Mouse (Mus musculus): ENCODE data around the gene Tmie. TPM values are rescaled to one million over a fixed set of nuclear protein-coding genes. Genes with fewer than 3 reads are reported as not detected.

Gene Tmie
- total and polyA plus RNA-seq, 2 experiments from 2014 or later = 4.0 to 5.3 TPM

DNA sequence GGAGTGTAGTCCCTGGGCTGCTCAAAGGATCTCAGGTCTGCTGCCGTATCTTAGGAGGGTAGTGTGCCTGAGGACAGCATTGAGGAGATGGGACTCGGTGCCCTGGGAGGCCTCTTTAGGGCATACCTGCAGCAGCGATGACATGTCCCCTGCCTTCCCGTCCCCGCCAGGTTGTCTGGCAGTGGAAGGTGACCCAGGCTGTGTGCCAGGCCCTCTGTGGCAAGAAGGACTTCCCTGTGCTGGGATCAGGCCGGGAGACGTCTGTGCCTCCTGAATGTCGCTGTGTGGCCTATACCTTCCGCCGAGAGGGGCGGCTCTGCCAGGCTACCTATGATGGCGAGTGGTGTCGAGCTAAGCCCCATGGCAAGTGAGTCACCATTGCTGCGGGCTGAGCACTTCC lies 9.0 kb upstream of the Tmie start:
- Histone ChIP-seq H3K36me3 (ENCODE audit: insufficient read depth) (no peaks in the 10 kb centered on the region), H3K4me2 (ENCODE audit: low read depth) (no peak overlapping the region), H3K27ac (ENCODE audit: low read depth, low read length) (no peak overlapping the region), H3K27me3 (ENCODE audit: insufficient read depth, low read length) (no peaks in the 10 kb centered on the region), H3K9ac (no peak overlapping the region), H3K4me3 (ENCODE audit: low read depth, low read length) (no peak overlapping the region), H3K9me3 (ENCODE audit: low read length) (no peaks in the 10 kb centered on the region), H3K4me1 (ENCODE audit: insufficient read depth) (no peaks in the 10 kb centered on the region)
- 91% methylated on average over 14 of the region's 14 CpGs for WGBS
- no peak for TF ChIP-seq CTCF (IDR thresholded peaks at IDR 0.05; ENCODE audit: low read depth)
- ATAC-seq = no peak
- no peak for DNase-seq

DNA sequence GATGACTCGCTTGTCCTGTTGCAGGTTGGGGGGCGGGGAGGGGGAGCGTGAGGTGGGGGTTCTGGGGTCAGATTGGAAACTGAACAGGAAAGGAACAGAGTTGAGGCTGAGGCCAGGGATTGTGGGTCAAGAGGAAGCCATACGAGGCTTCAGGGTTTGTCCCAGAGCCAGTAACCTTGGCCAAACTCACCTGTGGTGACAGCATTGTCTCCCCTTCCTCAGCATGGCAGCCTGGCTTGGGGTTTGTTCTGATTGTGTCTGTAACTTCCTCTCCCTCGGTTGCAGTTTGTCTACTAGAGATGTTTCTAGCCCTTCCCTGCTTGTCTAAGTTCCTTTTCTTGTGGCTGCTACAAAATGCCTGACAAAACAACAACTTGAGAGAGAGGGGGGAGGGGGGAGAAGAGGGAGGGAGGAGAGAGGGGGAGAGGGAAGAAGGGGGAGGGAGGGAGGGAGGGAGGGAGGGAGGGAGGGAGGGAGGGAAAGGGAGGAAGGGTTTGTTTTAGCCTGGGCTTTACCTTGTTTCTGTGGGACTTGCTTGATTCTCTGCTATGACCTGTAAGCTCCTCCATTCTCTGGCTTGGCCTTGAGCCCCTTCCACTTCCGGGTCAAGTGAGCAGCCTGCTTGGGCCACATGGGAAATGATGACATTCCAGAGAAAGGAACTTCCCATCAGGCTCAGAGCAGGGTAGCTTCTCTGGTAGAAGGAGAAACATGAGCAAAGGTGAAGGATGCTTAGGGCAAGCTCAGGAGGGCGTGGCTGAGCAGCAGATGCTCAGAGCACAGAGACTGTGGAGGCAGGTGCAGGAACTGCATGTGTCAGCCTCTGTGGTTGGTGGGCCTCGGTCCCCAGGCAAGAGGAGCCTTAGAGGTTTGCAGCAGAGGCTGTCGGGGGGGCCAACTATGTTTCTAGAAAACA lies 7.7 kb upstream of the Tmie start:
- no peak overlapping the region for H3K27ac ChIP-seq (ENCODE audit: low read depth, low read length)
- no peak for TF ChIP-seq CTCF (IDR thresholded peaks at IDR 0.05; ENCODE audit: low read depth)
- no peaks in the 10 kb centered on the region for H3K36me3 ChIP-seq (ENCODE audit: insufficient read depth)
- no peak for DNase-seq
- H3K4me2 ChIP-seq (ENCODE audit: low read depth) = no peak overlapping the region
- H3K4me1 ChIP-seq (ENCODE audit: insufficient read depth) = no peaks in the 10 kb centered on the region
- ATAC-seq = no peak
- H3K4me3 ChIP-seq (ENCODE audit: low read depth, low read length) = no peak overlapping the region
- WGBS = 58% methylated on average over 9 of the region's 9 CpGs
- no peaks in the 10 kb centered on the region for H3K27me3 ChIP-seq (ENCODE audit: insufficient read depth, low read length)
- no peak overlapping the region for H3K9ac ChIP-seq
- H3K9me3 ChIP-seq (ENCODE audit: low read length) = no peaks in the 10 kb centered on the region

GRCm38 (mm10) chr9:110881953-110882352 lies 2.0 kb upstream of the Tmie start:
- Histone ChIP-seq H3K9ac (no peak overlapping the region), H3K36me3 (ENCODE audit: insufficient read depth) (no peaks in the 10 kb centered on the region), H3K9me3 (ENCODE audit: low read length) (no peaks in the 10 kb centered on the region), H3K27me3 (ENCODE audit: insufficient read depth, low read length) (peaks cover 9% of the 10 kb centered on the region), H3K4me1 (ENCODE audit: insufficient read depth) (no peaks in the 10 kb centered on the region), H3K4me2 (ENCODE audit: low read depth) (no peak overlapping the region), H3K4me3 (ENCODE audit: low read depth, low read length) (no peak overlapping the region), H3K27ac (ENCODE audit: low read depth, low read length) (no peak overlapping the region)
- no peak for DNase-seq
- 78% methylated on average over 7 of the region's 7 CpGs for WGBS
- ATAC-seq = no peak
- no peak for TF ChIP-seq CTCF (IDR thresholded peaks at IDR 0.05; ENCODE audit: low read depth)

DNA sequence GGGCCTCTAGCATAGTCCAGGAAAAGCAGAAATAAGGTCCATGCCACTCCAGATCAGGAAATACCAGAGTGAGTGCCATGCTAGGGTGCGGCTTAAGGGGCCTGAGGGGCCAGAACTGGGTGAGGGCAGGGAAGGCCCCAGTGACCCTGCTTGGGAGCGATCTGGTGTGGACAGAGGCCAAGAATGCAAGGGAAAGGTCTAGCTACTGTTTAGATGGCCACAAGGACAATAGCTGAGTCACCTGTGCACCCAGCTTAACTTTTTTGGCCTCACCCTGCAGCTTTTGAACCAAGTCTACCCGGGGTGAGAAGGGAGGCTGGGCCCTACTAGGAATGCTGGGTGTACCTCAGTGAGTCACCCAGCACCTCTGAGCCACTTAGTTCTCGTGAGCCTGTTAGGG lies 859 bp upstream of the Tmie start:
- Histone ChIP-seq H3K4me2 (ENCODE audit: low read depth) (peak overlapping the region; percentile 94), H3K4me3 (ENCODE audit: low read depth, low read length) (peak overlapping the region; percentile 50), H3K4me1 (ENCODE audit: insufficient read depth) (no peaks in the 10 kb centered on the region)

DNA sequence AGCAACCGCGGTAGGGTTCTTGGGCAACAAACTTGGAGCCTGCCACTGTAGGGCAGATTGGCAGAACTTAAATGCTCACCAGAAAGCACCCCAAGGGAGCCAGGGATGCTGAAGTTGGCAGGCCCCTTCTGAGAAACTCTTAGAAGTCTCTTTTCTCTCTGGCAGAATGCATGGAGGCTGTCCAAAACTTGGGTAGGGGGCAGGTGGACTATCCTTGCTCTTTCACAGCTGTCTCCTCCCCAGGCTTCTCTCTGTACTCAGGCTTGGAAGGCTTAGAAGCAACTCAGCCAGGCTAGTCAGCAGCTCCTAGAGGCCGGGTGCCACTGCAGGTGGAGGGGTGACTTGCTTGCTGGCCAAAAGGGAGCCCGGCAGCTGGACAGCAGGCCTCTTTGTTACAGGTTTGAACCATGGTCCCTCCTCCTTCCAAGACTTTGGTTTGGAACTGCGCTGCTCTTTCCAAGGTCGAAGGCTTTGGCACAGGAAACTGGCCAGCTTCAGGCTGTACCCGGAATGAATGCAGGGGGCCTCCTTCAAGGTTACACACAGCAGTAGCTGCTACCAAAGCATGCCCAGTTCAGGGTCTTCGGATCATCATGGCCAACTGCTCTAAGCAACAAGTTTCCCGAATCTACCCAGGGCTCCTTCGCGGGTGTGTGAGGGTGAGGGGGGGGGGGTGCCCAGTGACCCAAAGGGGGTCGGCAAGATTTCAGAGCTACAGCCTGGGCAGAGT lies 557 bp downstream of the Tmie start, which contains the start of gene Als2cl:
TSS of gene Als2cl (plus strand) at position 680 of the 730 bp plus-strand sequence.
- Histone ChIP-seq H3K27me3 (ENCODE audit: insufficient read depth, low read length) (peaks cover 9% of the 10 kb centered on the region), H3K4me2 (ENCODE audit: low read depth) (peak within 1 kb of the TSS; percentile 94), H3K9me3 (ENCODE audit: low read length) (no peaks in the 10 kb centered on the region), H3K9ac (peak within 1 kb of the TSS; percentile 47), H3K27ac (ENCODE audit: low read depth, low read length) (no peak within 1 kb of the TSS), H3K36me3 (ENCODE audit: insufficient read depth) (no peaks in the 10 kb centered on the region), H3K4me1 (ENCODE audit: insufficient read depth) (peaks cover 6% of the 10 kb centered on the region; the same call in 1 of the 2 replicates), H3K4me3 (ENCODE audit: low read depth, low read length) (peak within 1 kb of the TSS; percentile 50)
- WGBS = 6% methylated on average over 12 of the region's 12 CpGs
- no peak for TF ChIP-seq CTCF (IDR thresholded peaks at IDR 0.05; ENCODE audit: low read depth)
- ATAC-seq (peak; percentile 30), DNase-seq (peak; percentile 31)

More for the DNA sequence above, 859 bp upstream of the Tmie start:
- peaks cover 9% of the 10 kb centered on the region for H3K27me3 ChIP-seq (ENCODE audit: insufficient read depth, low read length)
- H3K27ac ChIP-seq (ENCODE audit: low read depth, low read length) = no peak overlapping the region
- no peak overlapping the region for H3K9ac ChIP-seq
- DNase-seq (no peak), ATAC-seq (no peak)
- WGBS = 77% methylated on average over 4 of the region's 4 CpGs
- H3K9me3 ChIP-seq (ENCODE audit: low read length) = no peaks in the 10 kb centered on the region
- no peak for TF ChIP-seq CTCF (IDR thresholded peaks at IDR 0.05; ENCODE audit: low read depth)
- H3K36me3 ChIP-seq (ENCODE audit: insufficient read depth) = no peaks in the 10 kb centered on the region

DNA sequence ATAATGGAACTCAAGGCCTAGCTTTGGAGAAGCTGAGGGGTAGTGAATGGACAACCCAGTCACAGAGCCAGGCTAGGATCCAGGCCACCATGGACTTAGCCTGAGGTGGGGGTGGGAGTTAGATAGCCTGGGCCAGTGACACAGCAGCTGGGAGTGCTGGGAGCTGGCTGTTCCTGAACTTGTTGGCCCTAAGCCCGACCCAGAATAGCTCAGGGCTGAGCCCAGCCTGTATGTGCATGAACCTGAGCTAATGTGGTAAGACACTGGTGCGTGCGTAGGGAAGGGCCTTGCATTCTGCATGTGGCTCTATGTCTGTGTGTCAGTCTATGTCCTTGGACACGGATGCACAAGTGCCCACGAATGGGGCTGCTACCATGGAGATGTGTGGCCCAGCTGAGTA lies 2.0 kb downstream of the Tmie start:
- Histone ChIP-seq H3K36me3 (ENCODE audit: insufficient read depth) (no peaks in the 10 kb centered on the region), H3K27ac (ENCODE audit: low read depth, low read length) (no peak overlapping the region), H3K4me1 (ENCODE audit: insufficient read depth) (peaks cover 10% of the 10 kb centered on the region; the same call in 1 of the 2 replicates), H3K27me3 (ENCODE audit: insufficient read depth, low read length) (peaks cover 9% of the 10 kb centered on the region), H3K9ac (no peak overlapping the region), H3K4me3 (ENCODE audit: low read depth, low read length) (no peak overlapping the region), H3K9me3 (ENCODE audit: low read length) (no peaks in the 10 kb centered on the region), H3K4me2 (ENCODE audit: low read depth) (no peak overlapping the region)
- 82% methylated on average over 5 of the region's 5 CpGs for WGBS
- DNase-seq (peak; percentile 15), ATAC-seq (no peak)
- TF ChIP-seq CTCF (IDR thresholded peaks at IDR 0.05; ENCODE audit: low read depth) = no peak

DNA sequence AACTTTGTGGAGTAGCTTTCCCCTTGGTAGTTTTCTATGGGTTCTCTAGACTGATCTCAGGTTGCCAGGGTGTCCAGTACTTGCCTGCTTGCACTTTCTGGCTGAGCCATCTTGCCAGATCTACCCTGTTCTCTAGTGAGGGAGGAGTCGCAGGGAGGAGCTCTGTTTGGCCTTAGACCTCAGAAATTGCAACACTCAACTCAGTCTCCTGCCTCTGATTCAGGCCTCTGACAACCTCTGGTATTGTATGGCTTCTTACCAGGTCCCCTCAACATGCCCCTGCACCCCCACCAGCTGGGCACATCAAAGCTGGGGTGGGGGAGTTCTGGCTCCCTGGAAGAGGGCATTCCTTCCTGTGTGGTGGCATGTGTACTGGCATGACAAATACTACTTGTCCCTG lies 2.6 kb downstream of the Tmie start:
- H3K4me3 ChIP-seq (ENCODE audit: low read depth, low read length) = no peak overlapping the region
- DNase-seq = no peak
- H3K27ac ChIP-seq (ENCODE audit: low read depth, low read length) = no peak overlapping the region
- no peaks in the 10 kb centered on the region for H3K9me3 ChIP-seq (ENCODE audit: low read length)
- H3K27me3 ChIP-seq (ENCODE audit: insufficient read depth, low read length) = peaks cover 9% of the 10 kb centered on the region
- TF ChIP-seq CTCF (IDR thresholded peaks at IDR 0.05; ENCODE audit: low read depth) = no peak
- no peak for ATAC-seq
- H3K9ac ChIP-seq = no peak overlapping the region
- H3K4me1 ChIP-seq (ENCODE audit: insufficient read depth) = peaks cover 10% of the 10 kb centered on the region; the same call in 1 of the 2 replicates
- 92% methylated on average over 1 of the region's 1 CpGs for WGBS
- H3K36me3 ChIP-seq (ENCODE audit: insufficient read depth) = no peaks in the 10 kb centered on the region
- H3K4me2 ChIP-seq (ENCODE audit: low read depth) = no peak overlapping the region

Measured in forebrain, postnatal 0 days (tissue).